Mouse (Mus musculus) MEL (cell line): Measurements from ENCODE around the gene Tmem206. TPM values are rescaled to one million over a fixed set of nuclear protein-coding genes. Genes with fewer than 3 reads are reported as not detected.

Experiments
- DNase-seq: peaks from one replicate; pipeline ENCODE4 v3.0.0; 2011; ENCODE audit warnings: low read depth, low spot score
- H3K27ac ChIP-seq: 2 replicates; pipeline ENCODE4 v1.5.1; 2012; ENCODE audit warnings: low read depth, mild to moderate bottlenecking, control low read depth, low read length, moderate library complexity; ENCODE audit not compliant: control insufficient read depth
- H3K27me3 ChIP-seq, 2 experiments: fragments of 150-350 bp in 1 of 2; sonication (generic) in 1 of 2; 2 replicates each; pipeline ENCODE4 v1.6.1; 2012; ENCODE audit warnings: low read length in 2 of 2, mild to moderate bottlenecking in 2 of 2, improper control_type of control experiment in 1 of 2, moderate library complexity in 1 of 2; ENCODE audit not compliant: insufficient read depth in 2 of 2, control insufficient read depth in 1 of 2
- H3K36me3 ChIP-seq, 2 experiments: 2 replicates each; pipeline ENCODE4 v1.6.1; 2012 to 2014; ENCODE audit warnings: low read length in 2 of 2, improper control_type of control experiment in 1 of 2, inconsistent platforms in 1 of 2, mild to moderate bottlenecking in 1 of 2; ENCODE audit not compliant: insufficient read depth in 2 of 2, control insufficient read depth in 1 of 2
- H3K4me1 ChIP-seq, 2 experiments: fragments of 150-350 bp in 1 of 2; sonication (generic) in 1 of 2; 2 replicates each; pipeline ENCODE4 v1.6.1; 2012; ENCODE audit warnings: low read length in 2 of 2, improper control_type of control experiment in 1 of 2, mild to moderate bottlenecking in 1 of 2; ENCODE audit not compliant: insufficient read depth in 2 of 2, control insufficient read depth in 1 of 2
- H3K4me3 ChIP-seq, 2 experiments: fragments of 150-350 bp in 1 of 2; sonication (generic) in 1 of 2; 2 replicates each; pipeline ENCODE4 v1.5.1; 2012; ENCODE audit warnings: low read depth in 2 of 2, low read length in 2 of 2, mild to moderate bottlenecking in 2 of 2, moderate library complexity in 2 of 2, control low read depth in 1 of 2, improper control_type of control experiment in 1 of 2; ENCODE audit not compliant: control insufficient read depth in 1 of 2, insufficient read depth in 1 of 2
- H3K79me2 ChIP-seq: 2 replicates; pipeline ENCODE4 v1.6.1; 2012; ENCODE audit warnings: mild to moderate bottlenecking, low read length, moderate library complexity; ENCODE audit not compliant: control insufficient read depth, poor library complexity, insufficient read depth
- H3K9ac ChIP-seq: 2 replicates; pipeline ENCODE4 v1.6.1; 2012; ENCODE audit warnings: low read depth, mild to moderate bottlenecking, control low read depth, low read length, moderate library complexity; ENCODE audit not compliant: control insufficient read depth, poor library complexity, severe bottlenecking
- H3K9me3 ChIP-seq: fragments of 150-350 bp; sonication (generic); replicated peaks from 2 replicates; pipeline ENCODE4 v1.6.1; 2012; ENCODE audit warnings: mild to moderate bottlenecking, low read length, improper control_type of control experiment, moderate library complexity; ENCODE audit not compliant: insufficient read depth
- BHLHE40 ChIP-seq: IDR thresholded peaks from 2 replicates; pipeline ENCODE4 v1.6.1; 2012; ENCODE audit warnings: low read depth, mild to moderate bottlenecking, inconsistent platforms, low read length, improper control_type of control experiment, borderline replicate concordance
- CHD1 ChIP-seq: IDR thresholded peaks from 2 replicates; pipeline ENCODE4 v1.6.1; 2012; ENCODE audit warnings: low read depth, mild to moderate bottlenecking, inconsistent platforms, low read length, improper control_type of control experiment
- ETS1 ChIP-seq: IDR thresholded peaks from 2 replicates; pipeline ENCODE4 v1.6.1; 2012; ENCODE audit warnings: low read depth, mild to moderate bottlenecking, inconsistent platforms, low read length, improper control_type of control experiment, moderate library complexity
- GABPA ChIP-seq: IDR thresholded peaks from 2 replicates; pipeline ENCODE4 v1.6.1; 2012; ENCODE audit warnings: low read depth, mild to moderate bottlenecking, inconsistent platforms, low read length, improper control_type of control experiment, moderate library complexity
- GATA1 ChIP-seq: IDR thresholded peaks from 2 replicates; pipeline ENCODE4 v1.6.1; 2011; ENCODE audit warnings: low read depth, low read length, improper control_type of control experiment
- MAX ChIP-seq: IDR thresholded peaks from 2 replicates; pipeline ENCODE4 v1.6.1; 2011; ENCODE audit warnings: low read length, improper control_type of control experiment
- MEF2A ChIP-seq: IDR thresholded peaks from 2 replicates; pipeline ENCODE4 v1.6.1; 2014; ENCODE audit warnings: low read depth, mild to moderate bottlenecking, inconsistent platforms, low read length, improper control_type of control experiment; ENCODE audit not compliant: poor library complexity, insufficient replicate concordance, severe bottlenecking; ENCODE audit errors: extremely low read depth
- MXI1 ChIP-seq: IDR thresholded peaks from 2 replicates; pipeline ENCODE4 v1.6.1; 2011; ENCODE audit warnings: mild to moderate bottlenecking, low read depth, low read length, improper control_type of control experiment
- MYC ChIP-seq: IDR thresholded peaks from 2 replicates; pipeline ENCODE4 v1.6.1; 2011; ENCODE audit warnings: low read depth, mild to moderate bottlenecking, low read length, improper control_type of control experiment, moderate library complexity
- NRF1 ChIP-seq: IDR thresholded peaks from 2 replicates; pipeline ENCODE4 v1.6.1; 2014; ENCODE audit warnings: low read depth, mild to moderate bottlenecking, inconsistent platforms, low read length, improper control_type of control experiment, moderate library complexity; ENCODE audit not compliant: poor library complexity, insufficient read depth, severe bottlenecking
- RCOR1 ChIP-seq: IDR thresholded peaks from 2 replicates; pipeline ENCODE4 v1.6.1; 2012; ENCODE audit warnings: low read depth, mild to moderate bottlenecking, inconsistent platforms, low read length, improper control_type of control experiment
- SIN3A ChIP-seq: IDR thresholded peaks from 2 replicates; pipeline ENCODE4 v1.6.1; 2012; ENCODE audit warnings: low read length, improper control_type of control experiment, inconsistent platforms
- SMC3 ChIP-seq: IDR thresholded peaks from 2 replicates; pipeline ENCODE4 v1.6.1; 2011; ENCODE audit warnings: low read depth, low read length, improper control_type of control experiment
- TBP ChIP-seq: IDR thresholded peaks from 2 replicates; pipeline ENCODE4 v1.8.0; 2011; ENCODE audit warnings: low read depth, low read length, improper control_type of control experiment
- TCF12 ChIP-seq: IDR thresholded peaks from 2 replicates; pipeline ENCODE4 v1.6.1; 2014; ENCODE audit warnings: low read depth, mild to moderate bottlenecking, inconsistent platforms, low read length, improper control_type of control experiment, moderate library complexity
- USF1 ChIP-seq: IDR thresholded peaks from 2 replicates; pipeline ENCODE4 v1.6.1; 2014; ENCODE audit warnings: low read depth, mild to moderate bottlenecking, inconsistent platforms, low read length, improper control_type of control experiment, moderate library complexity
- ZNF384 ChIP-seq: IDR thresholded peaks from 2 replicates; pipeline ENCODE4 v1.6.1; 2012; ENCODE audit warnings: low read depth, mild to moderate bottlenecking, inconsistent platforms, low read length, improper control_type of control experiment
- polyA plus RNA-seq, 2 experiments: library from polyadenylated mRNA; stranded (reverse) in 1 of 2; unstranded in 1 of 2; fragments of >175 nt in 1 of 2; fragments of >200 nt in 1 of 2; gene quantifications; 2 replicates each; pipeline versions ENCODE4 v1.2.1 to v1.2.4; 2012; ENCODE audit warnings: low replicate concordance in 2 of 2, low read depth in 1 of 2; ENCODE audit not compliant: insufficient read length in 2 of 2, insufficient read depth in 1 of 2, missing spikeins in 1 of 2
- total RNA-seq: library from RNA; depleted of rRNA; stranded (reverse); fragments of 300-350 nt; gene quantifications from 2 replicates; pipeline ENCODE4 v1.2.3, GENCODE M21; 2012

Tmem206 gene
- total and polyA plus RNA-seq, 3 experiments: 14.3 to 16.2 TPM; not detected in 1

- Histone ChIP-seq H3K27me3 (no peaks in the 10 kb centered on the region), H3K4me3 (no peak overlapping the region), H3K79me2 (no peaks in the 10 kb centered on the region), H3K36me3 (peaks cover 0 to 4% of the 10 kb centered on the region in 2 experiments; a peak in 1 of 4 replicates), H3K27ac (no peak overlapping the region), H3K4me1 (no peaks in the 10 kb centered on the region), H3K9ac (no peak overlapping the region), H3K9me3 (no peaks in the 10 kb centered on the region)
- no peak for DNase-seq
- TF ChIP-seq TCF12: no peak
- TF ChIP-seq SMC3: no peak
- TF ChIP-seq MEF2A: no peak
- TF ChIP-seq ETS1: no peak
- no peak for TF ChIP-seq USF1
- no peak for TF ChIP-seq TBP
- no peak for TF ChIP-seq RCOR1
Observed at GRCm38 (mm10) chr1:191339876-191340275, 14.2 kb downstream of the Tmem206 start.

- DNase-seq: no peak
- no peak overlapping the region for H3K4me3 ChIP-seq
- no peaks in the 10 kb centered on the region for H3K4me1 ChIP-seq
- peaks cover 0 to 4% of the 10 kb centered on the region in 2 experiments; a peak in 1 of 4 replicates for H3K36me3 ChIP-seq
- no peak overlapping the region for H3K9ac ChIP-seq
- no peak overlapping the region for H3K27ac ChIP-seq
- H3K9me3 ChIP-seq: no peaks in the 10 kb centered on the region
- TF ChIP-seq MYC (no peak), CHD1 (no peak), GABPA (no peak), BHLHE40 (no peak), ZNF384 (no peak), MAX (no peak), MEF2A (no peak), NRF1 (no peak), GATA1 (no peak), USF1 (no peak), MXI1 (no peak), TBP (no peak), SIN3A (no peak)
- H3K27me3 ChIP-seq: no peaks in the 10 kb centered on the region
- H3K79me2 ChIP-seq: no peaks in the 10 kb centered on the region
Observed at GRCm38 (mm10) chr1:191340530-191340929, 14.8 kb downstream of the Tmem206 start.
